Mouse (Mus musculus) bone marrow, adult 2 months (tissue): ENCODE data around the gene Fto.

Source experiments
- CTCF ChIP-seq: fragments of 200-500 bp; IDR thresholded peaks from 2 replicates; pipeline ENCODE4 v1.5.1; 2011; ENCODE audit warnings: low read length, control low read depth; ENCODE audit not compliant: control insufficient read depth, insufficient read depth
- POLR2A ChIP-seq: fragments of 200-500 bp; IDR thresholded peaks from 2 replicates; pipeline ENCODE4 v1.6.1; 2011; ENCODE audit warnings: low read depth, mild to moderate bottlenecking, control low read depth, low read length, borderline replicate concordance; ENCODE audit not compliant: control insufficient read depth

DNA sequence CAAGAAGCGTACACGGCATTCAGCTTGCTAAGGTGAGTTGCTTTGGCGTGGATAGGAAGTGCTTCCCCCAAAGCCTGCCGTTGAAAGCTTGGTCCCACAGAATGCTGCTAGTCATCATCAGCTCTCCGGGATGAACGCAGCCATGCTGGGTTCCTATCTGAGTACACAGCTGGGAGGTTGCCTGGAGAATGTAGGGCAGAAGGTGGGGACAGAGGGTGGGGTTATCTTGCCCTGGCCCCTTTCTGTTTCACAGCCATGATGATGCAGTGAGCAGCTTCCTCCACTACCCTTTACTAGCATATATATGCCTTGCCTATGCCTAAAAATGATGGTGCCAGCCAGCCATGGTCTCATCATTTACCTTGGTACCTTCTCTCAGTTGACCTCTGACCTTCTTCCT is 147.6 kb downstream of the Fto start:
- TF ChIP-seq CTCF (no peak), POLR2A (no peak)
